Mouse (Mus musculus) CD4-positive, CD25-positive, alpha-beta regulatory T cell, adult 4 months (primary cell): ENCODE measurements at regions not wholly inside any gene's neighbourhood (a gene's known extent, or its start where the extent isn't known, plus 50 kb on each side); places are given as distances from the start of the nearest gene placed in this dataset.

ENCODE experiments used
- ATAC-seq: one replicate; pipeline ENCODE4 v1.8.0; 2017

- ATAC-seq: no peak
These were observed 91.9 kb upstream of the Smad3 start for GRCm38 (mm10) chr9:63849564-63850315.

GRCm38 (mm10) chr9:63843883-63844485 lies 86.2 kb upstream of the Smad3 start:
- peak; percentile 82 for ATAC-seq

- no peak for ATAC-seq
These were observed 85.6 kb upstream of the Smad3 start for GRCm38 (mm10) chr9:63843431-63843830.

GRCm38 (mm10) chr9:63841102-63841501 lies 83.3 kb upstream of the Smad3 start:
- ATAC-seq: no peak

- ATAC-seq: no peak
These were observed 81.4 kb upstream of the Smad3 start for GRCm38 (mm10) chr9:63838996-63839772.

- ATAC-seq: no peak
These were observed 79.8 kb upstream of the Smad3 start for GRCm38 (mm10) chr9:63837552-63837951.

- ATAC-seq: no peak
These were observed 78.9 kb upstream of the Smad3 start for GRCm38 (mm10) chr9:63836565-63837284.

- no peak for ATAC-seq
These were observed 78.2 kb upstream of the Smad3 start for GRCm38 (mm10) chr9:63836036-63836435.

- ATAC-seq: no peak
These were observed 76.6 kb upstream of the Smad3 start for GRCm38 (mm10) chr9:63834416-63834815.

GRCm38 (mm10) chr9:63818163-63818562 lies 60.4 kb upstream of the Smad3 start:
- ATAC-seq: no peak

GRCm38 (mm10) chr9:63816540-63816939 lies 58.7 kb upstream of the Smad3 start:
- ATAC-seq: no peak

GRCm38 (mm10) chr9:63809901-63810587 lies 52.2 kb upstream of the Smad3 start:
- no peak for ATAC-seq
